ENCODE assay signal across 7 mouse cellular contexts in the genomic region with DNA sequence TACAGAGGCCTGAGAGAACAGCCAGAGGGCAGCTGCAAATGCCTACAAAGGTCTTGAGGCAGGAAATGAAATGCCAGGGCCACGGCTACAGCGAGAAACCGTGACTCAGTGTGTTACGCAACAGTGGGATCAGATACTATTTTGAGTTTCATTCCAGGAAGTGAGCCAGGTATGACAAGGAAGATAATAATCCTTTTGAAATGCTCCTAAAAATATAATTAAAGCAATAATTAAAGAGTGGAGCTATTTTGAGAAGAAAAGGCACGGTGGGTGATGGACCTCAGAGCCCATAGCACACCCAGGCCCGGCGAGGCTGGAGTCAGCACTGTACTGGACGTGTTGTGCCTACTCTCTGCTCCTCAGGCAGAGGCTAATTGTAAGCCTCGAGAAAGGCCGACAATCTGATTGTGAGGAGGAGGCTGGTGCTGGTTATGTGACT. TPM values are rescaled to one million over a fixed set of nuclear protein-coding genes. Genes with fewer than 3 reads are reported as not detected.
DNase-seq lines count a peak whose midpoint lies in the region; ATAC-seq lines count a peak whose summit lies in the region.

No protein-coding gene starts in this region.

- WGBS in hindbrain, embryonic 11.5 days = 83% methylated on average over 10 of the region's 10 CpGs

- H3K4me1 ChIP-seq in hindbrain, embryonic 11.5 days (replicated peaks; ENCODE audit: control insufficient read depth, insufficient read depth, low read length) = no peaks in the 10 kb centered on the region

- no peak overlapping the region for H3K4me3 ChIP-seq in hindbrain, embryonic 11.5 days (ENCODE audit: low read depth, low read length)

- no peak for ATAC-seq in hindbrain, embryonic 11.5 days (ENCODE audit: low FRiP score)

- H3K9me3 ChIP-seq in hindbrain, embryonic 11.5 days (ENCODE audit: control insufficient read depth, low read length) = no peaks in the 10 kb centered on the region

- no peaks in the 10 kb centered on the region for H3K27me3 ChIP-seq in hindbrain, embryonic 11.5 days (ENCODE audit: control insufficient read depth, insufficient read depth, low read length)

- H3K36me3 ChIP-seq in hindbrain, embryonic 11.5 days (ENCODE audit: control insufficient read depth, insufficient read depth, low read length) = no peaks in the 10 kb centered on the region

- intact Hi-C loops in heart, postnatal 36 days (cut with DNase I) = loop anchor here (5.0 kb wide), 2 partner anchors 85 to 180 kb away; no protein-coding TSS in a partner anchor

- no peak overlapping the region for H3K9ac ChIP-seq in hindbrain, embryonic 11.5 days (ENCODE audit: low read depth, low read length)

- H3K4me2 ChIP-seq in hindbrain, embryonic 11.5 days (replicated peaks; ENCODE audit: low read depth, low read length) = no peak overlapping the region

- DNase-seq in urinary bladder, adult 2 months (ENCODE audit: low spot score) = peak; percentile 39
- DNase-seq in urinary bladder, postnatal 4 days (ENCODE audit: low spot score in 2 of 2) = no peak
- DNase-seq in cerebellum, adult 9-11 months = peak; percentile 69
- peak; percentile 40 to 52 for DNase-seq in heart, postnatal 36 days
- DNase-seq in lung, adult 18-20 months = peak; percentile 79 to 83
- no peak for DNase-seq in hindbrain, embryonic 11.5 days (ENCODE audit: low spot score)
- DNase-seq in thymus, postnatal 36 days = no peak

- no peak overlapping the region for H3K27ac ChIP-seq in hindbrain, embryonic 11.5 days (ENCODE audit: low read depth, low read length)

RNA-seq across cellular contexts. Expression of a gene that starts 37.4 kb away (rescaled TPM):
- 48.5 and 57.3 TPM in 2 replicates for polyA plus RNA-seq in urinary bladder, adult 2 months (2012; rRNA removed)
- total RNA-seq in heart, postnatal 36 days (2021) = 100 to 1,000 TPM; 139 to 141 TPM
- polyA plus RNA-seq in hindbrain, embryonic 11.5 days (2014; fragmentation: Nextera tagmentation; extraction: Ambion mirVana) = 44.3 and 46.9 TPM in 2 replicates

Comparison
In these comparisons a context has a peak if more than half of its experiments do, and no peak if none do; other contexts are left out.
1. DNase-seq: peak in urinary bladder, adult 2 months (single experiment), cerebellum, adult 9-11 months (single experiment), heart, postnatal 36 days (2 of 2) and lung, adult 18-20 months (2 of 2); none in urinary bladder, postnatal 4 days (0 of 2), hindbrain, embryonic 11.5 days (single experiment) and thymus, postnatal 36 days (0 of 2).